Mouse (Mus musculus) spleen, postnatal 10 days (tissue): ENCODE results near the gene Olfr789.

ENCODE experiments used
- DNase-seq, 2 experiments: peaks; one replicate each; pipeline ENCODE4 v3.0.0; 2021 to 2022; ENCODE audit warnings: low spot score in 2 of 2

Gene Olfr789

DNA sequence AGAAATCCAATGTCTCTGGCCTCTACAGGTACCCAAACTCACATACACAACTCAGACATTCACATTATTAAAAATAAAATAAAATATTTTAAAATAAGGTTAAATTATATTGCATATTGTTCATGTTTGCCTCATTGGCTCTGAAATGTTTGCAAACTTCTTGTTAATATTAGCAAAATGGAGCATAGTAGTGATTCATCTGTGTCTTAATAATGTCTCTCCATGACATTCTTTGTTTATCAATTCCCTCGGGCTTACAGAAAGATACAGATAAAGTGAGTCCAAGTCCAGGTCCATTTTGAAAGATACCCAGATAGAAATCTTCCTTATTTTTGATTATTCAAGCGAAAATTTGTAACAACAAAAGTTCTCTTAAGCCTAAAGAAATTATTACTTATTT is at the start of gene Olfr789:
Gene Olfr789 (plus strand): TSS at position 301 of the 400 bp plus-strand sequence.
- DNase-seq = no peak

DNA sequence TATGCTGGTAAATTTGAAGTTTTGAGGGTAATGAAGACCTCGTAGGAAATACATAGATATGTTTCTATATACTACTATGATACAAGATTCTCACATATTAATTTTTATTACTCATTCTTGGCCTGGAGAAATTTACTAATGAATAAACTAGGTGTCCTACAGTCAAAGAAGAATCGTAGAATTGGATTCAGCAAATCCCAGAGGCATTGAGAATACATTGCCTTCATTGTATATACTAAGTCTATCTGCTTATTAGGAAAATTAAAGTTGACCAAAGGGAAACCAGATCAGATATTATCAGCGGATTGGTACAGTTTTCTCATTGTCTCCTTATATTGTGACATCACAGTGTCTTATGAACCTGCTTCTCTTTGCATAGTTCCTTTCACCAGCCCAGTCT is 23.0 kb upstream of the Olfr789 start, which contains the start of gene Olfr787:
Gene Olfr787 (plus strand): TSS at position 301 of the 400 bp plus-strand sequence.
- DNase-seq = no peak

DNA sequence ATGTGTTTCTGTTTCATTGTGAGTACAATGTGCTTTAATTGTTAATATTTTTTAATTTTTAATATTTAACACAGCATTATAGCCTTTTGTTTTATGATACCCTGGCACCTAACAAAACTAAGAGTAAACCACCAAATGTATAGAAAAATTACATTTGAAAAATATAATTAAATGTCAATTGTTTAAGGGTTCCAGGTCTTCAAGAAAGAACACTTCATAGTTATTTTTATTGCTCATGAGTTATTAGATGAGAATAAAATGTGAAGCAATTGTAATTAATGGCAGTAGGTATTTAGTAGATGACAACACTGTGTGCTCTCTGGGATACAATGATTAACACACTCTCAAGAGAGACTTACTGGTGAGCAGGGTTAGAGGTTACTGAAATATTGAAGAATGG is 13.9 kb upstream of the Olfr789 start, which contains the start of gene Olfr788:
Gene Olfr788 (plus strand): TSS at position 301 of the 400 bp plus-strand sequence.
- DNase-seq = no peak

DNA sequence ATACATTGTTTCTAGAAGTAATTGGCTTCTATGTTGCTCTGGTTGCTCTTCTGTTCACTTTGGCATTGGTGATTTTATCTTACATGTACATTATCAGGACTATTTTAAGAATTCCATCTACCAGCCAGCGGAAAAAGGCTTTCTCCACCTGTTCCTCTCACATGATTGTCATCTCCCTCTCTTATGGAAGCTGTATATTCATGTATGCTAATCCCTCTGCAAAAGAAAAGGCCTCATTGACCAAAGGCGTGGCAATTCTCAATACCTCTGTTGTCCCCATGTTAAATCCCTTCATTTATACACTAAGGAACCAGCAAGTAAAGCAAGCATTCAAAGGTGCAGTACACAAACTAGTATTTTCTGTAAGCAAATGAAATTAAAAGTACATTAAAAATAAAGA is 11.3 kb upstream of the Olfr789 start:
- DNase-seq = no peak

DNA sequence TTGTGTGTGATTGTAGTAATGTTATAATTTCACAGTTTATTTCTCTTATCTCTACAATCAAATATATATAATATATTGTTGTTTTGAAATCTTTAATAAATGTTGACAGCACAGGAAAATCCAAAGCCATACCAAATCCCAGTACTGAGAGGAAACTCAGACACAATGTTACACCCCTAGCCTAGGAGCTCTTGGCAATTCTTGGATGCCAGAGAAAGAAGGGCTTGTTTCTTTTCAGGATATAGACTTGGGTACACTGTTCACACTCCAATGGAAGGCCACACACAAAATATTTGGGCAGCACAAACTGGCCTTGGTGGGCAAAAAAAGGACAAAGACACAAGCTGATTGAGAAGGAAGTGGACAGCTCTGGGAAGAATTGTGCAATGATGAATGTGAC is 10.8 kb upstream of the Olfr789 start:
- DNase-seq = no peak

DNA sequence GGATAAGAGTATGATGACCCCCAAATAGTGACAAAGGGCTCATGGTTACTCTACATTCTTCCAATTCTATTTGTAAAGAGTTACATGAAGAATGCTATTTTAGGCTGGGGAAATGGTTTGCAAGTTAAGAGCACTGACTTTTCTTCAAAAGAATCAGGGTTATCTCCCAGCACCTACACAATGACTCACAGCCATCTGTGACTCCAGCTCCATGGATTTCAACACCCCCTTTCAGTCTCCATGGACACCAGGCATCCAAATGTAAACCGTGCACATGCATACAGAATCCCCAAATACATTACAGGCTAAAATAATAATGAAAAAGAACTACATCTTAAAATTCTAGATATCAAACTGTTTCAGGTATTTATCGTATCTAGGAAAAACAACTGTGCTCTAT is 5.5 kb downstream of the Olfr789 start:
- DNase-seq = no peak

DNA sequence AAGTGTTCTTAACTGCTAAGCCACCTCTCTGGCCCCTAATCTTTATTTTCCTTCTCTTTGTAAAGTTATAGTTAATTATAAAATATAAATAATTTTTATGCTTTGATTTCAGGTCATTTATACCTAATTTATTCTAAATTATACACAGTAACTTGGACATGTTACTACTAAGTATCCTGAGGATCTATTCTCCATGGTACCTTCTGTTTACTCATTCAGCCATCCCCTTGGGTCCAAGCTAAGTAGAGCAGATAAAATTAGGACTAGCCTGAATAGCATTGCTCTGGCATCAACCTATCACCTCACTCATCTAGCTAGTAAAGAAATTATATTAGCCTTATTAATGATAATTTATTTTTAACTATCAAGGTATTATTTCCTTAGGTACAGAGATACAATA is 13.6 kb downstream of the Olfr789 start, which contains the start of gene Olfr790:
Gene Olfr790 (plus strand): TSS at position 301 of the 400 bp plus-strand sequence.
- DNase-seq = no peak

DNA sequence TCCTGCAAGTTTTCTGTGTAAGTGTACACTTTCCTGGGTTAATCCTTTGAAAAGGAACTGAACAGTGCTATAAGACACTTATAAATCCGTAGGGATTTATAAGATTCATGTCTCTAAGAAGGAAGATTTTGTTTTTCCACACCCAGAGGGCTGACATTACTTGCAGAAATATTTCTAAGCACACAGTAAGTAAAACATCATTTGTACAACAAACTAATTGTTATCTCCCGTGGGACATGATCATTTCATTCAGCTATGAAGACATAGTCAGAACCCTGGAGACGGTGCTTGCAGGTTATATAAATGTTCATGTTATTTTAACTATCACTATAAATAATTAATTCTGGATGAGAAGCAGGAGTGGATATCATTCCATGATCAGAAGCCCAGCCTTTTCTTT is 36.9 kb downstream of the Olfr789 start, which contains the start of gene Olfr791:
Gene Olfr791 (plus strand): TSS at position 301 of the 400 bp plus-strand sequence.
- DNase-seq = no peak

DNA sequence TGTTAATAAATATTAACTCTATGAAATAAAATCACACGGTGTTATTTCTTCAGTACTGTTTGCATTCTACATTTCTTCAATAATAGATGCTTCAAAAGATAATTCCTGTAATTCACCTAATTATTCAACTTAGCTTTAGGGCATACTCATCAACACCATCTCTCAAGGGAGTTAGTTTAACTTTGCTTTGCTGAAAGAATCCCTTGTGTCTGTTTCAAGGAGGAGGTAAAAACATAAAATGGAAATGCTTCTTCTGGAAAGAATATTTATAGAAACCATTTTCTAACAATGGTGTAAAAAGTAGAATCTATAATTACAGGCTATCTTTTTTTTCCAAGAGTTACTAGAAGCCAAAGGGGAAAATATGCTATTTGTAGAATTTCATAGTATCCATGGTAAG is 54.3 kb downstream of the Olfr789 start, which contains the start of gene Olfr792:
Gene Olfr792 (plus strand): TSS at position 301 of the 400 bp plus-strand sequence.
- no peak for DNase-seq
